Mouse (Mus musculus): Measurements from ENCODE around the gene A930033H14Rik.

A930033H14Rik gene

GRCm38 (mm10) chr10:69212542-69213440, at the start of gene A930033H14Rik:
Gene A930033H14Rik (minus strand): TSS chr10:69213098.
- no peaks in the 10 kb centered on the region for H3K36me3 ChIP-seq (ENCODE audit: control insufficient read depth, insufficient read depth, low read length, poor library complexity, severe bottlenecking)
- DNase-seq (ENCODE audit: low read depth, low spot score): peak; percentile 63
- peaks cover 2% of the 10 kb centered on the region; the same call in 1 of the 2 replicates for H3K27me3 ChIP-seq (ENCODE audit: control insufficient read depth, insufficient read depth, low read length, poor library complexity, severe bottlenecking)

- H3K36me3 ChIP-seq (ENCODE audit: control insufficient read depth, insufficient read depth, low read length, poor library complexity, severe bottlenecking): no peaks in the 10 kb centered on the region
- H3K27me3 ChIP-seq (ENCODE audit: control insufficient read depth, insufficient read depth, low read length, poor library complexity, severe bottlenecking): no peaks in the 10 kb centered on the region
- no peak for DNase-seq (ENCODE audit: low read depth, low spot score)
These were observed 47.0 kb upstream of the A930033H14Rik start for GRCm38 (mm10) chr10:69259929-69260328.

- no peak for DNase-seq (ENCODE audit: low read depth, low spot score)
- no peaks in the 10 kb centered on the region for H3K27me3 ChIP-seq (ENCODE audit: control insufficient read depth, insufficient read depth, low read length, poor library complexity, severe bottlenecking)
- no peaks in the 10 kb centered on the region for H3K36me3 ChIP-seq (ENCODE audit: control insufficient read depth, insufficient read depth, low read length, poor library complexity, severe bottlenecking)
These were observed 46.3 kb upstream of the A930033H14Rik start for GRCm38 (mm10) chr10:69259161-69259560.

GRCm38 (mm10) chr10:69258588-69258987, 45.7 kb upstream of the A930033H14Rik start:
- Histone ChIP-seq H3K27me3 (ENCODE audit: control insufficient read depth, insufficient read depth, low read length, poor library complexity, severe bottlenecking) (no peaks in the 10 kb centered on the region), H3K36me3 (ENCODE audit: control insufficient read depth, insufficient read depth, low read length, poor library complexity, severe bottlenecking) (no peaks in the 10 kb centered on the region)
- no peak for DNase-seq (ENCODE audit: low read depth, low spot score)

GRCm38 (mm10) chr10:69257592-69258133, 44.8 kb upstream of the A930033H14Rik start:
- no peaks in the 10 kb centered on the region for H3K27me3 ChIP-seq (ENCODE audit: control insufficient read depth, insufficient read depth, low read length, poor library complexity, severe bottlenecking)
- no peak for DNase-seq (ENCODE audit: low read depth, low spot score)
- H3K36me3 ChIP-seq (ENCODE audit: control insufficient read depth, insufficient read depth, low read length, poor library complexity, severe bottlenecking): no peaks in the 10 kb centered on the region

- Histone ChIP-seq H3K36me3 (ENCODE audit: control insufficient read depth, insufficient read depth, low read length, poor library complexity, severe bottlenecking) (no peaks in the 10 kb centered on the region), H3K27me3 (ENCODE audit: control insufficient read depth, insufficient read depth, low read length, poor library complexity, severe bottlenecking) (no peaks in the 10 kb centered on the region)
- no peak for DNase-seq (ENCODE audit: low read depth, low spot score)
These were observed 42.7 kb upstream of the A930033H14Rik start for GRCm38 (mm10) chr10:69255594-69255993.

GRCm38 (mm10) chr10:69254390-69254847, 41.5 kb upstream of the A930033H14Rik start:
- no peaks in the 10 kb centered on the region for H3K27me3 ChIP-seq (ENCODE audit: control insufficient read depth, insufficient read depth, low read length, poor library complexity, severe bottlenecking)
- DNase-seq (ENCODE audit: low read depth, low spot score): peak; percentile 65

GRCm38 (mm10) chr10:69253686-69254080, 40.8 kb upstream of the A930033H14Rik start:
- H3K36me3 ChIP-seq (ENCODE audit: control insufficient read depth, insufficient read depth, low read length, poor library complexity, severe bottlenecking): no peaks in the 10 kb centered on the region
- no peaks in the 10 kb centered on the region for H3K27me3 ChIP-seq (ENCODE audit: control insufficient read depth, insufficient read depth, low read length, poor library complexity, severe bottlenecking)
- DNase-seq (ENCODE audit: low read depth, low spot score): no peak

More at GRCm38 (mm10) chr10:69254390-69254847, 41.5 kb upstream of the A930033H14Rik start:
- no peaks in the 10 kb centered on the region for H3K36me3 ChIP-seq (ENCODE audit: control insufficient read depth, insufficient read depth, low read length, poor library complexity, severe bottlenecking)

GRCm38 (mm10) chr10:69253075-69253685, 40.3 kb upstream of the A930033H14Rik start:
- DNase-seq (ENCODE audit: low read depth, low spot score): no peak
- no peaks in the 10 kb centered on the region for H3K36me3 ChIP-seq (ENCODE audit: control insufficient read depth, insufficient read depth, low read length, poor library complexity, severe bottlenecking)
- no peaks in the 10 kb centered on the region for H3K27me3 ChIP-seq (ENCODE audit: control insufficient read depth, insufficient read depth, low read length, poor library complexity, severe bottlenecking)

GRCm38 (mm10) chr10:69252112-69253074, 39.5 kb upstream of the A930033H14Rik start:
- H3K27me3 ChIP-seq (ENCODE audit: control insufficient read depth, insufficient read depth, low read length, poor library complexity, severe bottlenecking): no peaks in the 10 kb centered on the region
- peak; percentile 72 for DNase-seq (ENCODE audit: low read depth, low spot score)
- no peaks in the 10 kb centered on the region for H3K36me3 ChIP-seq (ENCODE audit: control insufficient read depth, insufficient read depth, low read length, poor library complexity, severe bottlenecking)

GRCm38 (mm10) chr10:69251254-69251653, 38.4 kb upstream of the A930033H14Rik start:
- H3K36me3 ChIP-seq (ENCODE audit: control insufficient read depth, insufficient read depth, low read length, poor library complexity, severe bottlenecking): no peaks in the 10 kb centered on the region
- DNase-seq (ENCODE audit: low read depth, low spot score): no peak

GRCm38 (mm10) chr10:69248261-69249160, 35.6 kb upstream of the A930033H14Rik start:
- DNase-seq (ENCODE audit: low read depth, low spot score): no peak
- H3K27me3 ChIP-seq (ENCODE audit: control insufficient read depth, insufficient read depth, low read length, poor library complexity, severe bottlenecking): no peaks in the 10 kb centered on the region
- H3K36me3 ChIP-seq (ENCODE audit: control insufficient read depth, insufficient read depth, low read length, poor library complexity, severe bottlenecking): no peaks in the 10 kb centered on the region

More at GRCm38 (mm10) chr10:69251254-69251653, 38.4 kb upstream of the A930033H14Rik start:
- H3K27me3 ChIP-seq (ENCODE audit: control insufficient read depth, insufficient read depth, low read length, poor library complexity, severe bottlenecking): no peaks in the 10 kb centered on the region

GRCm38 (mm10) chr10:69247311-69248033, 34.6 kb upstream of the A930033H14Rik start:
- H3K36me3 ChIP-seq (ENCODE audit: control insufficient read depth, insufficient read depth, low read length, poor library complexity, severe bottlenecking): no peaks in the 10 kb centered on the region
- peak; percentile 33 for DNase-seq (ENCODE audit: low read depth, low spot score)
- H3K27me3 ChIP-seq (ENCODE audit: control insufficient read depth, insufficient read depth, low read length, poor library complexity, severe bottlenecking): no peaks in the 10 kb centered on the region

Measured in splenic B cell, adult 2 months (primary cell).